Mouse (Mus musculus): ENCODE data around the gene Eloa.
"Not testable (repeated sequence)": the region's sequence is repeated elsewhere in the genome, so short reads cannot be mapped to it uniquely, and the experiment has no call there.

Eloa gene

GRCm38 (mm10) chr4:136021549-136022047 lies at the start of gene Eloa:
TSS of gene Eloa (minus strand) at chr4:136021763.
- peak; percentile 99 for DNase-seq (ENCODE audit: low spot score)

DNA sequence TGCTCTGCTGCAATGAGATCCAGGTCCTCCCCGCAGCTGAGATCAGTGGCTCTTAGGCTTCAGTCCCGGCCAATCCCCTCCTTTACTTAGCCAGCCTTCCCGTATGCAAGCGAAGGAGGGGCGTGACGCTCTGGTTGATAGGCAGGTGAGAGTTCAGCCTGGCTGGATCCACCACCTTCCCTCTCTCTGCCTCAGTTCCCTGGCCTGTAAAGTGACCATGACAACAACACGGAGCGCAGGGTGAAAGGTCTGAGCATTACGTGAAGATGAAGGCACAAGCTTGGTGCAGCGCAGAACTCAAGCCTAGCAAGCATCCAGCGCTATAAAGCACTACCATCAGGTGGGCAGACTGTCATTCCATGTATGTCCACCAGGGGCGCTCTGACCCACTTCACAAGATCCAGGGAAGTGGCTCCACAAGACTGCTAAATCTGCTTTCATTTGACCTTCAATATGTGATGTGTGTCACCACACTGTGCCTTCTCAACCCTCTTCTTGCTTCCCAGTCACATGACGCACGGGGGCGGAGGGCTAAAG lies 49.7 kb upstream of the Eloa start:
- peak; percentile 74 for DNase-seq (ENCODE audit: low spot score)

DNA sequence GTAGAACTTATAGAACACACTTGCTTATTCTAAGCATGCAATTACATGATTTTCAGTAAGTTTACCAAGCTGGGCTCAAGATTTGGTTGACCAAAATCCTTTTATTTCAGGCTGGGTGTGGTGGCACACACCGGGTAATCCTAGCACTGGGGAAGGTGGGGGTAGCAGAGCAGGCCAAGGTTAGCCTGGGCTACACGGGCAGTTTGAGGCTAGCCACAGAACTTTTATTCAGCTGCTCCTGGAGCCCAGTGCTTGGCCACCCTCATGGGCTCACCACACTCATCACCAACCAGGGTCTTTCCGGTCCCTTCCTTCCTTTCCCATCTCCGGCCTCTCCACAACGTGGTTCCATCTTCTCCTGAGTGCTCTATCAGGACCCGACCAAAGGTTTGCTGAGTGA lies 49.0 kb upstream of the Eloa start:
- DNase-seq (ENCODE audit: low spot score) = no peak

DNA sequence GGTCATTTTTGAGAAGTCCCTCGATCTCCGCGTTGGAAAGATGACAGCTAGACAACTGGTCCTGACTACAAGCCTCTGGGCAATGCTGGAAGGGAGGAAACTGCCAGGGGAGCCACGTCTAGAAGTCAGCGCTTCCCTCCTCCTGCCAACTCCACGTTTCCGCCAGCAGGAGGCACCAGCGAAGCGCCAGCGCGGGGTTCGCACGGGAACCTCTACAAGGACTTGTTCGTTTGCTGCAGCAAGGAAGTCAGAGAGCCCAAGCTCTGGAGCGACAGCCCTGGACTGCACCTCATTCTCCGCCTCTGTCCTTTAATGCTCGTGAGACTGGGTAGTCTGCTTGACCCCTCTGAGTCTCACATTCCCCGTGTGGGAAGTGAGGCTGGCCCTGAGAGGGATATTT lies 48.4 kb upstream of the Eloa start:
- DNase-seq (ENCODE audit: low spot score) = peak; percentile 75

DNA sequence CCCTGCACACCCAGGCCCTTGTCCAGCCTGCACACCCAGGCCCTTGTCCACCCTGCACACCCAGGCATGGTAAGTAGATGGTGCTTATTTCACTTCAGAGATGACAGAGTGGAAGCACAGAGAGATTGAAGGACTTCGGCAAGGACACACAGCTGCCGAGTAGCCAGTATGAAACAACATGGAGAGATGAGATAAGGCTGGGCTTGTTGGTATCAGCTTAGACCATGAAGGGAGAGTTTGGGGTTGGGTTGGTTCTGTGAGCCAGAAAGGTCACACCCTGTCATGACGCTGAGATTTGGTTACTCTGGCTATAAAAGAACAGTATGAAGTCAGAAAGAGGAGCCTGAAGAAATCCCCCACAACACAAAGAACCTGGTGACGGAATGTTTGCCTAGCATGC lies 47.8 kb upstream of the Eloa start:
- DNase-seq (ENCODE audit: low spot score) = no peak

DNA sequence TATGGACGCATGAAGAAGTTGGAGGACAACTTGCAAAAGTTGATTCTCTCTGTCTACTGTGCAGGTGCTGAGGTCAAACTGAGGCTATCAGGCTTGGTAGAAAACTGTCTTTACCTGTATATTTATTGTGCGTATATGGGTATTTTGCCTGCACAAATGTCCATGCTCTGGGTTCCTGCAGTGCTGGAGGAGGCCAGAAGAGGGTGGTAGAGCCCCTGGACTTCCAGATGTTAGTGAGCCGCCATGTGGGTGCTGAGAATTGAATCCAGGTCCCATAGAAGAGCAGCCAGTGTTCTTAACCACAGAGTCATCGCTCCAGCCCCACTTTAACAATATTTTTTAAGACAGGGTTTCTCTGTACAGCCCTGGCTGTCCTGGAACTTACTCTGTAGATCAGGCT lies 41.6 kb upstream of the Eloa start:
- DNase-seq (ENCODE audit: low spot score) = no peak

GRCm38 (mm10) chr4:136059800-136060488 lies 38.4 kb upstream of the Eloa start:
- DNase-seq (ENCODE audit: low spot score) = not testable (repeated sequence)

DNA sequence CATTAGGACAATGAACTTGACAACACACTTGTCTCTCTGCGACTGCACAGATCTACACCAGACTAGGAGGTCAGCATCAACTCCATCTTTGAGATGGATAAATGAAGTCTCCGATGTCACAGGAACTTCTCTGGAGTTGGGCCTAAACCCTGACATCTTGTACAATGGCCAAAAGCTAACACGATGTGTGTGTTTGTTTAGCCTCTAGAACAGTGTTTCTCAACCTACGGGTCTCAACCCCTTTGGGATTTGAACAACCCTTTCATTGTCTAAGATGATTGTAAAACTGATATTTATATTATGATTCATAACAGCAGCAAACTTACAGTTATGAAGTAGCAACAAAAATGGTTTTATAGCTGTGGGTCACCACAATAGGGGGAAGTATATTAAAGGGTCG lies 36.4 kb upstream of the Eloa start:
- DNase-seq (ENCODE audit: low spot score) = no peak

- no peak for DNase-seq (ENCODE audit: low spot score)
These were observed 34.5 kb upstream of the Eloa start for GRCm38 (mm10) chr4:136056030-136056429.

GRCm38 (mm10) chr4:136053843-136054242 lies 32.3 kb upstream of the Eloa start:
- no peak for DNase-seq (ENCODE audit: low spot score)

- DNase-seq (ENCODE audit: low spot score) = peak; percentile 91
These were observed 31.7 kb upstream of the Eloa start, which contains the start of gene Rpl11 for GRCm38 (mm10) chr4:136053247-136053596. TSS of gene Rpl11 (minus strand) at chr4:136053428.

DNA sequence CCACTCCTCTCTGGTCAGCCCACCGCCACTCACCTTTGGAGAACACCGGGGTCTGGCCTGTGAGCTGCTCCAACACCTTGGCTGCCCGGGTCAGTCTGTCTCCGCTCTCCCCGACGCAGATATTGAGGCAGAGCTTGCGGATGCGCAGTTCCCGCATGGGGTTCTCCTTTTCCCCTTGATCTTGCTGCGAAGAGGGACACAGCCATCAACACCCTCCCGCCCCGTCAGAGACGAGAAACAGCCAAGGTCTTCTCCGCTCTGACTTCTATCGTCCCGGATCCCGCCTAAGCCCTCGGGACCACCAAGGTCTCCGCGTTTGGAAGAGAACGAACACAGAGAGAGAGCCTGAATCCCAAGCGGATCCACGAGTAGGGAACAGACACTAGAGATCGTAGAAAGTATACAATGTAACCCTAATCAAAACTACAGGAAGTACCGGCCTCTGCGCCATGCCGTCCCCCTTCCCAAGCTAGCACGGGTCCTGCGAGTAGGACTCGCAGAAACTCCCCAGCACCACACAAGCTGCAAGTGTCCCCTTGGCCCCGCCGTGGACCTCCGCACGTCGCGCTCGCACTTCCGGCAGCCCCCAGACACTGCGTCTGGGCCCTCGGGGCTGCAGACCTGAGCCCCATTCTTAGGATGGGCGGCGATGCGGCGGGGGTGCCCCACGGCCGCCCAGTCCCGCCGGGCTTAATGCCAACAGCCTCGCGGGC lies 31.1 kb upstream of the Eloa start:
- DNase-seq (ENCODE audit: low spot score) = peak; percentile 74

DNA sequence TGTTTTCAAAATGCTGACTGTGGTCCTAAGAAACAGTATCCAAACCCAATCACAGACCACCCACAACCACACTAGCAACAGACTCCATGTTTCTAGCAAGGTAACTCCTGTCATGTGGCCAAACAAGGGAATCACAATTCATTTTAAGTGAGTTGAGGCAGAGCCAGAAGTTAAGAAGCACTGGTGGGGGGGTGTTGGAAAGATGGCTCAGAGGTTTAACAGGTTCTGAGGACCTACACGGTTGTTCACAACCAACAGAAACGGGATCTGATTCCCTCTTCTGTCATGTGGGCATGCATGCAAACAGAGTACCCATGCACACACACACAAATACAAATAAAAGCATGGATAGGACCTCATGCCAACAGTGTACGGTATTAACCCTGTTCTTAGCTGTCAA lies 30.5 kb upstream of the Eloa start:
- DNase-seq (ENCODE audit: low spot score) = no peak

DNA sequence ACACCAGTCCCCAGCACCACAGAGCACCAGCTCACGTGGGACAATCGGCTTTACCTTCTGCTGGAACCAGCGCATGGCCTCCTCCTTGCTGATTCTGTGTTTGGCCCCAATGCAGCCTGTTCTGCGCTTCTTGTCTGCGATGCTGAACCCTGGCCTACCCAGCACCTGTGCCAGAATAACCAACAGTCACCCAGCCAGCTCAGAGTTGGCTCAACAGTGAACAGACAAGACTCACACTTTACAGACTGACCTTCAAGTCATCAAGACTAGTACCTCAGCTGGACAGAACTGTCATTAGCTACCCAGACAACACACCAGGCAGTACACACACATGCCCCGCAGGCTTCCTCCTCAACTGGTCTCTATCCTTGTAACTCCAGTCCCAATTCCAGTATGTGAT lies 28.7 kb upstream of the Eloa start:
- DNase-seq (ENCODE audit: low spot score) = no peak

DNA sequence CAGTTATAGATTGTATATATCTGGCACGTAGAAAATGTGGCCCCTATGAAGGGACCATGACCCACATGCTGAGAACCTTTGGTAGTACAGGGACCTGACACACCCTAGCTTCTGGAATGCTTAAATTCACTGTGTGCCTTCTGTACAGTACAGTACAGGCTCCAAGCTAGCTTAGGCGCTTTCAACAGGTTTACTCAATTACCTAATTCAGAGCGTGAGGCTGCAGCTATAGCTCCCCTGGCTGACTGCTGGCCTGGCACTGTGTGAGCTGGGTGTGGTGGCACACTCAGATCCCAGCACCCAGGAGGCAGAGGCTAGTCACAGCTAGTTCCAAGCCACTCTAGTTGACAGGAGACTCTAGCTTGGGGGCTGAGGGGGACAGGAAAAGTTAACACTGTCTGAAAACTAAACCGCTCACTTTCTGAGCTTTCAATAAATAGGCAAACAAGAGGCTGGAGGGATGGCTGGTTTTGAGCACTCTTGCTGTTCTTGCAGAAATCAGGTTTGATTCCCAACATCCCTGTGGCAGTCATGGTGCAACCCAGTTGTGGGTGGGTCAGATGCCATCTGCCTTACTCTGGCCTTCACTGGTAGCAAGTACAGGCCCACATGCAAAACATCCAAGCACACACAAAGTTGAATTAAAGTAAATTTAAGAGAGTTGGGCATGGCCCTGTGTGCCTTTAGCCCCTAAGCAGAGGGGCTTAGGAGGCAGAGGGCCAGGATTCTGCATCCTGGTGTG lies 26.9 kb upstream of the Eloa start:
- DNase-seq (ENCODE audit: low spot score) = no peak

DNA sequence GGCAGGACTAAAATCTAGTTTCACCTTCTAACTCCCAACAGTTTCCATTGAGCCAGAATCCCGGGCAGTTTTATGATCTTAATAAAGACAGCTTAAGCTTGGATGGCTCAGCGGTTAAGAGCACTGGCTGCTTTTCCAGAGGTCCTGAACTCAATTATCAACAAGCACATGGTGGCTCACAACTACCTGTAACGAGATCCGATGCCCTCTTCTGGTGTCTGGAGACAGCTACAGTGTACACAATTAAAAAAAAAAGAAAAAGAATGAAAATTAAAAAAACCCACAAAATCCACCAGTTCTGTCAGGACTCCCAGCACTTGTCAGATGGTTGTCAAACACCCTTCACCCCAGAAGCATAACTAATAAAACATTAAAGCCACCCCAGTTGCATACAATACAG lies 26.1 kb upstream of the Eloa start:
- no peak for DNase-seq (ENCODE audit: low spot score)

DNA sequence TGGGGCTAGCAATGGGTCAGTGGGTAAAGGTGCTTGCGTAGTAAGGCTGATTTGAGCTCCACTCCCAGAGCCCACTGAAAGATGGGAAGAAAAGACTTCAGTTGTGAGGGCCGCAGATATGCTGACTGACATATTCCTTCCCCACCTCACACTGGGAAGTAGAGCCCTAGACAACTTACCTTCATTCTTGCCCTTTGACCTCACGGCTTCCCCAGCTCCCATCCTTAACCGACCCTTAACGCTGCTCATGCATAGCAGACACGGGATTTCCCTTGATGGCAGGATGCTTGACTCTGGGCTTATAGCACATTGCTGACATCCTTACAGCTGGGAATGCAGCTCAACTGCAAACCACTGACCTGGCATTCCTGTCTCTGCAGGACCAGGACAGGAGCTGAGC lies 25.3 kb upstream of the Eloa start:
- no peak for DNase-seq (ENCODE audit: low spot score)

DNA sequence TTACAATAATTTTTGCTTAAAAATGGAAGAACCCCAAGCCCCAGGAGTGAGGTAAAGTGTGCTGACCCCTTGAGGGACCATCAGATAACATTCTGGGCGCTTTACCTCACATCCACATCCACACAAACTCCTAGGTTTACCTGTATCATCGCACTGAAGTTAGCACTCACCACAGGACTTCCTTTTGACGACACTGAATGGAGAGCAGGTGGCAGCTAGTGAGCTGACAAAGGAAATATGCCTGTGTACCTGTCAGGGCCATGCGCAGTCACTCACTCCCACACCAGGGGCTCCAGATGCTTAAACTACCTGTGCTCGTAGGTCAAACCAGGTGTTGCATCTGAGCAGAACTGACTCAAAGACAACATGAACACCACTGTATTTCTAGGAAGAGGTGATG lies 23.5 kb upstream of the Eloa start:
- no peak for DNase-seq (ENCODE audit: low spot score)

- no peak for DNase-seq (ENCODE audit: low spot score)
These were observed 22.3 kb upstream of the Eloa start for GRCm38 (mm10) chr4:136043784-136044400.

- DNase-seq (ENCODE audit: low spot score) = no peak
These were observed 13.5 kb upstream of the Eloa start for GRCm38 (mm10) chr4:136035078-136035477.

GRCm38 (mm10) chr4:136033231-136033630 lies 11.7 kb upstream of the Eloa start:
- DNase-seq (ENCODE audit: low spot score) = no peak

Measured in testis, postnatal 14 days (tissue).